In the genomic region with DNA sequence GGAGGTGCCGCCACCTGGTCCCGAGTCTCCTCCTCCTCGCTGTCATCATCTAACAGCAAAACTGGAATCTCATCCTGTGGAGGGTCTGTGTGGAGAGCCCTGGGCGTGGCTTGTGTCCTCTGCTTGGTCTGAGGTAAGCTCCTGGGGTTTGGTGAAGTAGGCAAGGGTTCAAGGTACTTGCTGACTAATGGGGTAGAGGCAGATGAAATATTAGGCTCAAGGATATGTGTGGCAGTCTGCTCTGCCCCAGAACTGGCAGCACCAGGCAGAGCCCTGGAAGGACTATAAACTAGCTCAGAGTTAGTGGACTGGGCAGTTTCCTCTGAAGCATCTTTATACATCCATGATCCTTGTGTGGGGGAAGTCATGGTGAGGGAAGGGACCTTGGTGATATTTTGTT, we compare ENCODE assay signal across 22 mouse cellular contexts. TPM values are rescaled to one million over a fixed set of nuclear protein-coding genes. Genes with fewer than 3 reads are reported as not detected.
DNase-seq lines count a peak whose midpoint lies in the region; ATAC-seq lines count a peak whose summit lies in the region.
"Had no signal": no experiment of that assay in that cellular context is flagged by ENCODE, and none has a peak within 500 bp of the region (broad histone marks: within the 10 kb centered on the region; RNA-seq: fewer than 3 reads in every experiment).

No protein-coding gene starts in this region.

- no peaks in the 10 kb centered on the region for H3K9me3 ChIP-seq in midbrain, embryonic 13.5 days
- H3K9me3 ChIP-seq in midbrain, embryonic 15.5 days = no peaks in the 10 kb centered on the region
- H3K9me3 ChIP-seq: forebrain, embryonic 10.5 days; forebrain, embryonic 13.5 days; hindbrain, embryonic 13.5 days had no signal

- H3K4me2 ChIP-seq in midbrain, embryonic 13.5 days (replicated peaks) = no peak overlapping the region
- no peak overlapping the region for H3K4me2 ChIP-seq in midbrain, embryonic 15.5 days
- H3K4me2 ChIP-seq: forebrain, embryonic 13.5 days; heart, embryonic 11.5 days; hindbrain, embryonic 13.5 days had no signal

- no peaks in the 10 kb centered on the region for H3K27me3 ChIP-seq in midbrain, embryonic 13.5 days
- H3K27me3 ChIP-seq in midbrain, embryonic 15.5 days (replicated peaks) = no peaks in the 10 kb centered on the region
- H3K27me3 ChIP-seq: forebrain, embryonic 13.5 days; hindbrain, embryonic 13.5 days had no signal

- H3K9ac ChIP-seq in midbrain, embryonic 13.5 days (replicated peaks) = no peak overlapping the region
- H3K9ac ChIP-seq in midbrain, embryonic 15.5 days = no peak overlapping the region
- H3K9ac ChIP-seq: forebrain, embryonic 13.5 days; hindbrain, embryonic 13.5 days had no signal

- no peaks in the 10 kb centered on the region for H3K4me1 ChIP-seq in midbrain, embryonic 13.5 days (replicated peaks)
- no peaks in the 10 kb centered on the region for H3K4me1 ChIP-seq in midbrain, embryonic 15.5 days
- peaks cover 2% of the 10 kb centered on the region; the same call in 1 of the 2 replicates for H3K4me1 ChIP-seq in brown adipose tissue, adult 24 weeks (ENCODE audit: control insufficient read depth, insufficient read depth, insufficient read length, low read length)
- H3K4me1 ChIP-seq: forebrain, embryonic 10.5 days; hindbrain, embryonic 13.5 days had no signal

- ATAC-seq in midbrain, embryonic 13.5 days = peak; percentile 34; the same call in 1 of the 2 replicates
- no peak for ATAC-seq in midbrain, embryonic 15.5 days (replicated peaks)
- ATAC-seq: activated CD4-positive, CD25-positive, alpha-beta regulatory T cell, adult 4 months; forebrain, embryonic 13.5 days; forebrain, embryonic 16.5 days; hindbrain, postnatal 0 days; inflammation-experienced regulatory T-cells, adult 6 months; intestine, embryonic 16.5 days had no signal

- DNase-seq in adrenal gland, adult 8-10 months = peak; percentile 54
- no peak for DNase-seq in adrenal gland, adult 18-20 months (ENCODE audit: low spot score in 2 of 2)
- DNase-seq in adrenal gland, postnatal 14 days = peak; percentile 53
- no peak for DNase-seq in right cerebral cortex, postnatal 14 days
- DNase-seq: cerebellum, adult 18-20 months; cerebellum, adult 9-10 months; gastrocnemius, postnatal 10 days; gastrocnemius, postnatal 36 days; kidney, adult 18-20 months had no signal

- H3K36me3 ChIP-seq in midbrain, embryonic 13.5 days = peaks cover 18% of the 10 kb centered on the region
- H3K36me3 ChIP-seq in midbrain, embryonic 15.5 days (replicated peaks) = 0 out of 2 replicates have a peak, but pooled peaks cover 3% of the 10 kb centered on the region

- no peak overlapping the region for H3K27ac ChIP-seq in midbrain, embryonic 13.5 days
- no peak overlapping the region for H3K27ac ChIP-seq in midbrain, embryonic 15.5 days
- peak overlapping the region; percentile 67 for H3K27ac ChIP-seq in brown adipose tissue, adult 24 weeks (replicated peaks; ENCODE audit: low read depth, low read length)
- H3K27ac ChIP-seq: forebrain, embryonic 10.5 days; forebrain, embryonic 13.5 days; hindbrain, embryonic 13.5 days; hindbrain, postnatal 0 days had no signal

- WGBS in midbrain, embryonic 13.5 days = 77% methylated on average over 4 of the region's 4 CpGs
- WGBS in midbrain, embryonic 15.5 days = 85% methylated on average over 4 of the region's 4 CpGs

- H3K4me3 ChIP-seq in midbrain, embryonic 13.5 days (replicated peaks) = no peak overlapping the region
- H3K4me3 ChIP-seq in midbrain, embryonic 15.5 days = no peak overlapping the region
- no peak overlapping the region for H3K4me3 ChIP-seq in brown adipose tissue, adult 24 weeks (ENCODE audit: insufficient read depth, low read depth, low read length)
- H3K4me3 ChIP-seq: forebrain, embryonic 10.5 days; forebrain, embryonic 13.5 days; hindbrain, embryonic 13.5 days had no signal

RNA-seq across cellular contexts. Expression of a gene that starts 10.4 kb away (rescaled TPM):
- 1 to 10 TPM; 2.5 to 4.4 (median 3.3) TPM for total RNA-seq in adrenal gland, adult 8-10 months (2022)
- total RNA-seq in adrenal gland, adult 18-20 months (2021) = 1 to 10 TPM; 4.4 to 6.9 TPM
- polyA plus RNA-seq in midbrain, embryonic 13.5 days (2015; fragmentation: Nextera tagmentation; extraction: Ambion mirVana) = 0.05 TPM in 1 of 2 replicates, not detected in the other
- 0.40 and 0.46 TPM in 2 replicates for polyA plus RNA-seq in midbrain, embryonic 15.5 days (2015; fragmentation: Nextera tagmentation; extraction: Ambion mirVana)
- 3.0 and 3.3 TPM in 2 replicates for total RNA-seq in adrenal gland, postnatal 14 days (2021)
- polyA plus RNA-seq in brown adipose tissue, adult 24 weeks (2012; ENCODE audit: insufficient read depth, insufficient read length, missing spikeins) = 1.1 and 1.4 TPM in 2 replicates
- total RNA-seq: gastrocnemius, adult 18-20 months had no signal
- polyA plus RNA-seq: hindbrain, embryonic 13.5 days had no signal

RNA-seq across cellular contexts. Expression of a gene that starts 23.8 kb away (rescaled TPM):
- total RNA-seq in adrenal gland, adult 8-10 months (2022) = 10 to 100 TPM; 58.7 to 99.6 (median 68.6) TPM
- 100 to 1,000 TPM; 111 to 115 TPM for total RNA-seq in adrenal gland, adult 18-20 months (2021)
- 8.9 and 9.0 TPM in 2 replicates for polyA plus RNA-seq in midbrain, embryonic 13.5 days (2015; fragmentation: Nextera tagmentation; extraction: Ambion mirVana)
- 14.7 and 18.0 TPM in 2 replicates for polyA plus RNA-seq in midbrain, embryonic 15.5 days (2015; fragmentation: Nextera tagmentation; extraction: Ambion mirVana)
- 117 and 131 TPM in 2 replicates for total RNA-seq in adrenal gland, postnatal 14 days (2021)
- polyA plus RNA-seq in brown adipose tissue, adult 24 weeks (2012; ENCODE audit: insufficient read depth, insufficient read length, missing spikeins) = 277 and 328 TPM in 2 replicates

RNA-seq across cellular contexts. Expression of a gene that starts 54.3 kb away (rescaled TPM):
- 1 to 10 TPM; 3.5 to 4.1 (median 3.9) TPM for total RNA-seq in adrenal gland, adult 8-10 months (2022)
- 1 to 10 TPM; 3.4 to 3.7 TPM for total RNA-seq in adrenal gland, adult 18-20 months (2021)
- 7.8 and 10.0 TPM in 2 replicates for polyA plus RNA-seq in midbrain, embryonic 13.5 days (2015; fragmentation: Nextera tagmentation; extraction: Ambion mirVana)
- 5.2 and 5.5 TPM in 2 replicates for polyA plus RNA-seq in midbrain, embryonic 15.5 days (2015; fragmentation: Nextera tagmentation; extraction: Ambion mirVana)
- total RNA-seq in adrenal gland, postnatal 14 days (2021) = 3.3 and 4.4 TPM in 2 replicates
- polyA plus RNA-seq in brown adipose tissue, adult 24 weeks (2012; ENCODE audit: insufficient read depth, insufficient read length, missing spikeins) = 2.7 and 3.4 TPM in 2 replicates

RNA-seq across cellular contexts. Expression of a gene that starts 54.4 kb away (rescaled TPM):
- total RNA-seq in adrenal gland, adult 8-10 months (2022) = 10 to 100 TPM; 21.8 to 30.5 (median 28.1) TPM
- 10 to 100 TPM; 16.8 to 20.5 TPM for total RNA-seq in adrenal gland, adult 18-20 months (2021)
- 25.0 and 33.5 TPM in 2 replicates for polyA plus RNA-seq in midbrain, embryonic 13.5 days (2015; fragmentation: Nextera tagmentation; extraction: Ambion mirVana)
- polyA plus RNA-seq in midbrain, embryonic 15.5 days (2015; fragmentation: Nextera tagmentation; extraction: Ambion mirVana) = 17.8 and 21.8 TPM in 2 replicates
- total RNA-seq in adrenal gland, postnatal 14 days (2021) = 17.6 and 21.8 TPM in 2 replicates
- polyA plus RNA-seq in brown adipose tissue, adult 24 weeks (2012; ENCODE audit: insufficient read depth, insufficient read length, missing spikeins) = 8.6 and 10.0 TPM in 2 replicates

Comparison
In these comparisons a context has a peak if more than half of its experiments do, and no peak if none do; other contexts are left out.
1. DNase-seq: peak in adrenal gland, adult 8-10 months (single experiment) and adrenal gland, postnatal 14 days (single experiment); none in adrenal gland, adult 18-20 months (0 of 2) and right cerebral cortex, postnatal 14 days (single experiment).